Mouse (Mus musculus): ENCODE results near the gene Foxc2.

Gene Foxc2

GRCm38 (mm10) chr8:121152394-121152793, 36.4 kb downstream of the Foxc2 start:
- DNase-seq = no peak

GRCm38 (mm10) chr8:121156990-121157491, 41.1 kb downstream of the Foxc2 start:
- no peak for DNase-seq

DNA sequence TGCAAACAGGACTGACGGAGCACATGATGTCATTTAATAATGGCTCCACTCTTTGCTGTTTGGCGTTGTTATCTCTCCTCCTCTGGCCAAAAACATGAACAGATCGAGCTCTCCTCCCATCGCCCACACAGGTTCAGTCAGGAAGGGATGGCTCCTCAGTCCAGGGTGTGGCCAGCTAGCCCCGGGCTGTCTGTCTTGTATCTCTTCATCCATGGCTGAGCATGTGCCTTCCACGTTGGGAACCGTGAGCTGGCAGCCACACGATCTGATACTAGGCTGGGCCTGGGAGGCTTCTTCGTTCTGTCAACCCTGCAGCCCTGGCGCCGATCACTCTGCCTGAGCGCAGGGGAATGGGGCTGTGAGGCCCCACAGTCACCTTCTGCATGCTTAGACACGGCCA, 42.8 kb downstream of the Foxc2 start:
- no peak for DNase-seq

- no peak for DNase-seq
Measured at GRCm38 (mm10) chr8:121161437-121161836, 45.5 kb downstream of the Foxc2 start.

GRCm38 (mm10) chr8:121162413-121162812, 46.4 kb downstream of the Foxc2 start:
- DNase-seq = no peak

DNA sequence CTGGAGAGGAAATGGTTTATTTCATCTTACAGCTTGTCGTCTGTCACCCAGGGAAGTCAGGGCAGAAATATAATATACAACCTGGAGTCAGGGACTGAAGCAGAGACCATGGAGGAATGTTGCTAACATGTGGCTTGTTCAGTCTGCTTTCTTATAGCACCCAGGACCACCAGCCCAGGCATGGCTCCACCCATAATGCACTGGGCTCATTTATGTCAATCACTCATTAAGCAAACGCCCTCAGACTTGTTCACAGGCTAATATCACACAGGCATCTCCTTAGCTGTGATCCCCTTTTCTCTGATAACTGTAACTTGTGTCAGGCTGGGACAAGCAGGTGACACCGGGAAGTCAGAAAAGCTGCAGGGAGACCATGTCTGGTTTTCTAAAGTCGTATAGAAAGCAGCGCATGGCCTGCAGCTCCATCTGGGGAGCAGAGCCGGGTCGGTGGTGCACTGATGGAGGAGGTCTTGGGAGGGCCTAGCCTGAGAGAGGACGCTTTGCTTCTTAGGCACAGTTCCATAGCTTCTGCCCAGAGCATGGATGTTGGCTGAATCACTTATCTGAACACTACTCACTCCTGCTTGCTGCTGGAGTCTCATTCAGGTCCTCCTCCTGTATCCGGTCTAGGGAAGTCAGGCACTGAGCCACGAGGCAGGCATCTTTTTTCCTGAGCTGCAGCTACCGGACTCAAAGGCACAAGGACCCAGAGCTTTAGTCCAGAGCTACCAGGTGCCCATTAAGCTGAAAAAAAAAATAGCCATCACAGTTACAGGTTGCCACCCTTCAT, 47.1 kb downstream of the Foxc2 start:
- no peak for DNase-seq

GRCm38 (mm10) chr8:121164017-121164469, 48.1 kb downstream of the Foxc2 start:
- no peak for DNase-seq

DNA sequence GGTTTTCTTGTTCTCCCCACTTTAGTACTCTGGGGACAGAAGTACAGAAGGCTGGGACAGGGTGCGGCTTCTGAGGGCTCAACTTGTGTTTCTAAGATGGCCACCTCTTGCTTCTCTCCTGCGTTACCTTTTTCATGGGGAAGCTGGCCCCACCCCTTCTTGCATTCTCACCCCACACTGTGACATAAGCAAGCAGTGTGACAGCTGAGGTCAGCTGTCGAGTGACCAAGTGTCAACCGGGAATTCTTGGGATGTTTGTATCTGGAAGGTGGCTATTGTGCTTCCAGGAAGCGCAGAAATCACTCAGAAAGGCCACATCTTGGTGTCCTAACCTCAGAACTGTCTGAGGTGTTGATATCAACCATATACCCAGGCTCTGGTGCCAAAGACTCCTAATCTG, 52.1 kb downstream of the Foxc2 start:
- DNase-seq = no peak
